Mouse (Mus musculus): ENCODE data around the gene Panx1. TPM values are rescaled to one million over a fixed set of nuclear protein-coding genes. Genes with fewer than 3 reads are reported as not detected.

Panx1 gene
- polyA plus RNA-seq, 1 experiment from 2014 or later, result 132 TPM

DNA sequence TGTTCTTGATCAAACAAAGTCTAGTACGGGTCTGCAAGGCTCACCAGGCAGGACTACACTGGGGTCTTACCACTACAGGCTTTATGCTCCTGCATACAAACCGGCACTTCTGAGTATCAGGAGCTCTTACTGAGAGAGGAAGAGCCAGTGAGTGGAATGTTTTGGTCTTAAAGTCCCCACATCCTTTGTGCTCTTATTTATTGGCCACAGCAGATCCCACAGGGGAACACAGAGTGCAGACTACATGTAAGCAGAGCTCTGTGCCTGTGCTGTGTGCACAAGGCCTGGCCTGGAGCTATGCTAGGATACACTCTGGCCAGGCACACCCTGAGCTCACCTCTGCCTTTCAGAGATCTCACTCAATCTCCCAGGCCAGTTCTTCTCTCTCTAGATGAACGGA lies 62.1 kb downstream of the Panx1 start:
- no peak for ATAC-seq (ENCODE audit: low FRiP score, low read depth)
- Histone ChIP-seq H3K9me3 (no peaks in the 10 kb centered on the region), H3K36me3 (no peaks in the 10 kb centered on the region), H3K4me2 (replicated peaks) (no peak overlapping the region), H3K27ac (no peak overlapping the region), H3K9ac (no peak overlapping the region), H3K4me3 (no peak overlapping the region), H3K27me3 (replicated peaks) (no peaks in the 10 kb centered on the region), H3K4me1 (no peaks in the 10 kb centered on the region)
- 74% methylated on average over 3 of the region's 3 CpGs for WGBS

DNA sequence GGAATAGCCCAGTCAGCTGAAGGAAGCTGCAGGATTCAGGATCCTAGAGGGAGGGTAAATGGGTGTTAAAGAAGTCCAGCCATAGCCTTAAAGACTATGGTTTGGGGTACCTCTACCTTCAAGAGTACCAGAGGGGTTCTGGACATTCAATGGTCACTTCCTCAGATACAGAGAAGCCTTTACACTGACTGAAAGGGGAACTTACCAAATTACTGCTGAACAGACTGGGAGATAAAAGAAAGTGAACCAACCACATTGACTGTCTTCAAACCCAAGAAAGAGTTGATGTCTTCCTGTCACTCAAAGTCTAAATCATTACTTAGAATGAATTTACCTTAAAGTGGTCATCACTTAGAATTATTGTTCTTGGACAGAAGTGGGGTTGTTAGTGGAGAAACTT lies 62.6 kb downstream of the Panx1 start:
- no peaks in the 10 kb centered on the region for H3K36me3 ChIP-seq
- H3K4me3 ChIP-seq, result no peak overlapping the region
- H3K4me2 ChIP-seq (replicated peaks), result no peak overlapping the region
- no peaks in the 10 kb centered on the region for H3K27me3 ChIP-seq (replicated peaks)
- no peaks in the 10 kb centered on the region for H3K4me1 ChIP-seq
- H3K27ac ChIP-seq, result no peak overlapping the region
- H3K9me3 ChIP-seq, result no peaks in the 10 kb centered on the region
- no peak overlapping the region for H3K9ac ChIP-seq
- no peak for ATAC-seq (ENCODE audit: low FRiP score, low read depth)

DNA sequence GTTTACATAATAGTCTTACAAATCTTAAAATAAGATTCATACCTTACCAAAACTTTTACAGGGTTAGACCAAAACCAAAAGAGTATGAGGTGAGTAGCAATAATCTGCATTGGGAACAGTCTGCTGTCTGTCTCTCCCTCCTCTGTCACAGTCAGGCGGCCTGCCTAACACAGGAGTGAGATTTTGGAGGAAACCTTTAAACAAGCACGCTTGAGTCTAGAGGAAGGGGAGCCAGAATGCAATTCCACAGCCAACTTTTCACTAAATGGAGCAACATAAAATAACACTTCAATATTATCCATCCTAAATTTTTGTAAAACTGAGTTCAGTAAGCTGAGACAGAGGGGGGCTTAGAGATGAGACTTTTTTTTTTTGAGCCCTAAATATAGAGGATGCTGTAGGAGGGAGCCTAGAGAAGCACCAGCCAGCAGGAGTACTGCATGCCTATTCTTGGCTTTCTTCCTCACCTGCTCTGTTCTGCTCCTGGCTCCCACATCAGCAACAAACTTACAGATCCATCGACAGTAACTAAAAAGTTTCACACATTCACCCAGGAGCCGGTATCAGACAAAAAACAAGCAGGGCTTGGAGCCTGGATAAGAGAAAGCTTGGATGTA lies 63.6 kb downstream of the Panx1 start:
- H3K9ac ChIP-seq, result no peak overlapping the region
- H3K4me3 ChIP-seq, result no peak overlapping the region
- no peak overlapping the region for H3K4me2 ChIP-seq (replicated peaks)
- no peaks in the 10 kb centered on the region for H3K4me1 ChIP-seq
- no peak overlapping the region for H3K27ac ChIP-seq
- ATAC-seq (ENCODE audit: low FRiP score, low read depth), result no peak
- H3K27me3 ChIP-seq (replicated peaks), result no peaks in the 10 kb centered on the region
- WGBS, result 89% methylated on average over 4 of the region's 4 CpGs
- no peaks in the 10 kb centered on the region for H3K36me3 ChIP-seq
- H3K9me3 ChIP-seq, result no peaks in the 10 kb centered on the region

DNA sequence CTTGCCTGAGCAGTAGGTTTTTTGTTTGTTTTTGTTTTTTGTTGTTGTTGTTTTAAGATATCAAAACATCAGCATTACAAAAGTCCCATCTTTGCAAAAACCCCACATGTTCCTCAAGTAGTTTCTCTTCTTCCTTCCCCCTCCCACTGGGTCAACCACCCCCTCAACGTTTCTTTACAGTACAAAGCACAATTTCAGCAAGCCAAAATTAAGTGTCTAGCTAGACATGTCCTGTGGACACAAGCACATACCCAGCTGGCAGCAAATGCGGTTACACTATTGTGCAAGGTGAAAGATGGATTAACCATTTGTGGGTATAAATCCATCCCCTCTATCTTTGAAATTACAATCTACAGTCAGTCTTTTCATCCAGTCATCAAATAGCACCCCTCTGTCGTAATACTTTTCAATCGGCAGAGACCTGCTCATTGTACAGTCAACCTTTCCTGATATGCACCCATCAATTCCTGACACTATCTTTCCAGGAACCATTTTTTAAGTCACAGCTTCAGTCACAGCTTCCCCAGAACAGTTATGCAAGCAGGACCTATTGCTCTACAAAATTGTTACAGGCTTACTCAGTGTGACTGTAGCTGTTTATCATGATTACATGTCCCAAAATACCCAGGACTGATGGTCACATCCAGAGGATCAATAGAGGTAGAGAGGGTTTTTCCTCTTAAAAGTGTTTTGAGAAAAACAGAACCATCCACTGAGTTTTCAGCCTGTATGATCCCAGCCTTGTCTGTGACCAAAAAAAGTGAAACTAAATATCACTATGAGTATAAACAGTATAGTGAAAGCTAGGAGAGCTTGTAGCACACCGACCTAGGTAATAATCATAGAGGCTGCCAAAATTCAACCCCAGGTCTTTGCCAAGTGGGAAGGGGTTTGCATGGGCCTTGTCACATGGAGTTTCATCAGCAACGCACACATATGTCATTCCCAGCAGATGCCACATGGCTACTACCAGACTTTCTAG lies 70.7 kb downstream of the Panx1 start:
- ATAC-seq (ENCODE audit: low FRiP score, low read depth), result no peak
- 83% methylated on average over 6 of the region's 6 CpGs for WGBS
- H3K36me3 ChIP-seq, result no peaks in the 10 kb centered on the region
- no peak overlapping the region for H3K4me2 ChIP-seq (replicated peaks)
- H3K9me3 ChIP-seq, result no peaks in the 10 kb centered on the region
- no peak overlapping the region for H3K4me3 ChIP-seq
- no peaks in the 10 kb centered on the region for H3K4me1 ChIP-seq
- no peaks in the 10 kb centered on the region for H3K27me3 ChIP-seq (replicated peaks)
- no peak overlapping the region for H3K9ac ChIP-seq
- H3K27ac ChIP-seq, result no peak overlapping the region

DNA sequence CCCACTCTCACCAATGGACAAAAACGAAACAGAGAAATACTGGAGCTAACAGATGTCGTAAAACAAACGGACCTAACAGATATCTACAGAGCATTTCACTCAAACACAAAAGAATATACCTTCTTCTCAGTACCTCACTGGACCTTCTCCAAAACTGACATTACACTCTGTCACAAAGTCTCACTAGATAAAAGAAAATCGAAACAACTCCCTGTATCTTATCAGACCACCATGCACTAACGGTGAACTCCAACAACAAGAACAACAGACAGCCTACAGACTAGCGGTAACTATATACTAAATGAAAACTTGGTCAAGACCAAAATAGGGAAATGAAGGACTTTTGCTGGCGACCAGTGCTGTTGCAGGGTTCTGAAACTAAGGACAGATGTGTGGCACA lies 71.5 kb downstream of the Panx1 start:
- Histone ChIP-seq H3K9me3 (no peaks in the 10 kb centered on the region), H3K27me3 (replicated peaks) (no peaks in the 10 kb centered on the region), H3K4me2 (replicated peaks) (no peak overlapping the region), H3K27ac (no peak overlapping the region), H3K4me1 (no peaks in the 10 kb centered on the region), H3K36me3 (no peaks in the 10 kb centered on the region), H3K9ac (no peak overlapping the region), H3K4me3 (no peak overlapping the region)
- WGBS, result 88% methylated on average over 7 of the region's 7 CpGs
- no peak for ATAC-seq (ENCODE audit: low FRiP score, low read depth)

DNA sequence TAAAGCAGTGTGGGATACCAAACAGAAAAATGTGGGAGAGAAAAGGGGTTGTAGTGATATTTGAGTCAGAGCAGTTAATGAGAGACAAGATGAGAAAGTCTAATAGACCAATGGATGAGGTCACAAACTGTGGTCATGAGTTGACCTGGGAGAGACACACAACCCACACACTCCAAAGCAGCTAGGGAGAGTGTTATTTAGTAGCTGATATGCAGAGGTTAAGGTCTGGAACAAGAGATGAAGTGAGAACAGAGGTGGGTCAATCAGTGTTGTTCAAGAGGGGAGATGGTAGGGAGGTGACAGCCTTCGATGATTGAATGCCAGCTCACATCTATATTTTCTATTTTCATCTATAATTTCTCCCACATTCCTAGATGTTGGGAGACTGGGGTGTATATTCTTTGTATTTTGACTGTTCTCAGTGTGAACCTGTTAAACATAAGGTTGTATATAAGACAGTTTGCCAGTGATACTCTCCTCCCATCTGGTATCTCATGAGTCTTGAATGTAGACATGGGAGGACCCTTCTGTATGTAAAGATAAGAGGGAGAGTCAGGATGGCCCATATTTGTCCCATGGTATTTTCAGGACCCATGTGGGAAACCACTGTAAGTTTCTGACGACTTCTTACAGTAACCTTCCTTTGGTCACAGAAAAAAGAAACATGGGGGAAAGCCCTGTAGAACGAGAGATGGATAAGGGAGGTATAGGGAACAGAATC lies 74.3 kb downstream of the Panx1 start:
- H3K36me3 ChIP-seq, result no peaks in the 10 kb centered on the region
- no peaks in the 10 kb centered on the region for H3K4me1 ChIP-seq
- H3K27ac ChIP-seq, result no peak overlapping the region
- ATAC-seq (ENCODE audit: low FRiP score, low read depth), result no peak
- H3K4me3 ChIP-seq, result no peak overlapping the region
- 79% methylated on average over 3 of the region's 3 CpGs for WGBS
- H3K4me2 ChIP-seq (replicated peaks), result no peak overlapping the region
- no peaks in the 10 kb centered on the region for H3K27me3 ChIP-seq (replicated peaks)
- no peaks in the 10 kb centered on the region for H3K9me3 ChIP-seq
- no peak overlapping the region for H3K9ac ChIP-seq

DNA sequence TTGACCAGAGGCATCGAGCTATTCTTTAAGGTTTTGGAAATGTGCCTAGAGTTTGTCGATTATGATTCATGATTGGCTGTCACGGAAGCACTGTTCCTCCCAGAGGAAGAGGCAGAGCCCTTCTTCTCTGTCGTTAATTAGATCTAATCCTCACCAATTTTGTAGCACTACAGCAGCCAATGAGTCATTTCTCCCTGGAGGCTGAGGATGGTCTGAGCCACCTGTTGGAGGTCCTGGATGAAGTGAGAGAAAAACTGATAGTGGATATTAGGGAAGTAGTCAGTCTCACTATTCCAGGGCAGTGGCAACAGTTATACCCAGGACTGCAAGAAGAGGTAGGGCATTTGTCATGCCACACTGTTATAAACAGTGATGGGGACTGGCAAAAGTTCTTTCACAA lies 75.1 kb downstream of the Panx1 start:
- Histone ChIP-seq H3K4me3 (no peak overlapping the region), H3K27me3 (replicated peaks) (no peaks in the 10 kb centered on the region), H3K27ac (no peak overlapping the region), H3K36me3 (no peaks in the 10 kb centered on the region), H3K9ac (no peak overlapping the region), H3K4me1 (no peaks in the 10 kb centered on the region), H3K9me3 (no peaks in the 10 kb centered on the region), H3K4me2 (replicated peaks) (no peak overlapping the region)
- 88% methylated on average over 4 of the region's 4 CpGs for WGBS
- no peak for ATAC-seq (ENCODE audit: low FRiP score, low read depth)

DNA sequence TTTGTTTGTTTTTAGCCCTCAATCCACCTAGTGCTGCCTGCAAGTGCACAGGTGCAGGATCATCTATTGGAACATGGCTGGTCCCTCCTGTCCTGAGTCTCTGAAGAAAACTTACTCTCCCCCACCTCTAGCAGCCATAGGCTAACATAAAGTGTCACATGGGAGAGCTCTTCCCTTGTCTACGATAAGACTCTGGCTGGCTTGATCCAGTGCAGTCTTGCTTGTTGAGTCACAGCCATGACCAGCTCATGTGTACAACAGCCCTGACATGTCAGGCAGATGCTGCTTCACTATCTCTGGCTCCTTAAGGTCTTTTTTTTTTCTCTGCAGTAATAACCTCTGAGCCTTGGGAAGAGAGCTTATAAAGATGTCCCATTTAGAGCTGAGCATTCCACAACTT lies 77.7 kb downstream of the Panx1 start:
- ATAC-seq (ENCODE audit: low FRiP score, low read depth), result no peak
- H3K36me3 ChIP-seq, result no peaks in the 10 kb centered on the region
- H3K9me3 ChIP-seq, result no peaks in the 10 kb centered on the region
- H3K4me3 ChIP-seq, result no peak overlapping the region
- H3K27ac ChIP-seq, result no peak overlapping the region
- H3K4me1 ChIP-seq, result no peaks in the 10 kb centered on the region
- no peak overlapping the region for H3K9ac ChIP-seq
- no peaks in the 10 kb centered on the region for H3K27me3 ChIP-seq (replicated peaks)
- WGBS, result 93% methylated on average over 1 of the region's 1 CpGs
- no peak overlapping the region for H3K4me2 ChIP-seq (replicated peaks)

DNA sequence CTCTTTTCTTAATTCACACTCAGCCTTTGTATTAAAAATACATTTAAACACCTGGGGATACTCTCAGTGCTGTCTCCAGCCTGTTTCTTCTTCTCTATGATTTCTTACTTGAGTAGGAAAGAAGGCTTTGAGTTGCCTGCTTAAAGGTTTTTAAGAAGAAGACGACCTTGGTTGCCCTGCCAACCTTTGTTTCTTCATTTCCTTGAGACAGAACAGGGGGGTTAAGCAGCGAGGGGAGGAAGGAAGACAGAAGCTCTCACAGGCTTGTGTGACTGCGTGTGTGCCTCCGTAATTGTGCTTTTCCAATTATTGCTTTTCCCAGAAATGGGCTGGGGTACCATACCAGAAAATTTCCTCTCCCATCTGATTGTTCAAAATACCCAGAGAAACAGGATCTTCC lies 78.5 kb downstream of the Panx1 start:
- no peaks in the 10 kb centered on the region for H3K36me3 ChIP-seq
- no peak overlapping the region for H3K4me2 ChIP-seq (replicated peaks)
- ATAC-seq (ENCODE audit: low FRiP score, low read depth), result no peak
- H3K27me3 ChIP-seq (replicated peaks), result no peaks in the 10 kb centered on the region
- no peak overlapping the region for H3K27ac ChIP-seq
- no peak overlapping the region for H3K4me3 ChIP-seq
- WGBS, result 64% methylated on average over 4 of the region's 4 CpGs
- no peaks in the 10 kb centered on the region for H3K4me1 ChIP-seq
- no peak overlapping the region for H3K9ac ChIP-seq
- H3K9me3 ChIP-seq, result no peaks in the 10 kb centered on the region

DNA sequence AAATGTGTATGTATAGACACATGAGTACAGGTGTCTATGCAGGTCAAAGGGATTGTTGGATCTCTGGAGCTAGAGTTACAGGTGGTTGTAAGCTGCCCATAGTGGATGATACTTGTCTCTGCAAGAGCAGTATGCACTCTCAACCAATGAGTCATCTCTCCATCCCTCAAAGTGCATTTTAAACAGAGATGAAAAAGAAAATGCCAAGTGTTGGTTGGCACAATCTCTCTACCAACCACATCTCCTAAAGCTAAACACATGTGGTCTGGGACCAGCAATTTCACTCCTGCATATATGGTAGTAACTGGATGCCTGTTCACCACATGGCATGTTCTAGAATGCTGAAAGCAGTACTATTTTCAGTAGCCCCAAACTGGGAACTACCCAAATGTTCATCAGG lies 79.9 kb downstream of the Panx1 start:
- Histone ChIP-seq H3K27me3 (replicated peaks) (no peaks in the 10 kb centered on the region), H3K9ac (no peak overlapping the region), H3K36me3 (no peaks in the 10 kb centered on the region), H3K4me3 (no peak overlapping the region), H3K4me2 (replicated peaks) (no peak overlapping the region), H3K4me1 (no peaks in the 10 kb centered on the region), H3K9me3 (no peaks in the 10 kb centered on the region), H3K27ac (no peak overlapping the region)
- ATAC-seq (ENCODE audit: low FRiP score, low read depth), result no peak

DNA sequence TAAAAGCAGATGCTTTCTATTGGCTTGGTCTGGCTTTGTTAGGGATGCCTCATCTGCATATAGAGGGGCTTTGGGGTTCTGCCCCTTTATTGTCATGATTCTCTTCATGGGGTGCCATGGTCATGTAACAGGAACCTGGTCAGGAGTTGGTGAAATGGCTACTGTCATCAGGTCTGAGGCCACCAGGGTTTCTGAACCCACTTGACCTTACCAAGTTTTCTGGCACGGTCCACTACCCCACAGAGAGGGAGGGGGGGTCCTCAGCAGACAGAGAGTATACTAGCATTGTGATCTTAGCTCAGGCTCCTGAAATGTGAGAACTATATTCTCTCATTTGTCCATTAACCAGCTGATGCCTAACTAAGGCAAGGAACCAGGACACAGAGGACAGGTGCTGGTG lies 82.5 kb downstream of the Panx1 start:
- Histone ChIP-seq H3K4me2 (replicated peaks) (no peak overlapping the region), H3K9me3 (no peaks in the 10 kb centered on the region), H3K4me3 (no peak overlapping the region), H3K36me3 (no peaks in the 10 kb centered on the region), H3K27ac (no peak overlapping the region), H3K9ac (no peak overlapping the region), H3K4me1 (no peaks in the 10 kb centered on the region), H3K27me3 (replicated peaks) (no peaks in the 10 kb centered on the region)
- no peak for ATAC-seq (ENCODE audit: low FRiP score, low read depth)
- 75% methylated on average over 1 of the region's 1 CpGs for WGBS

DNA sequence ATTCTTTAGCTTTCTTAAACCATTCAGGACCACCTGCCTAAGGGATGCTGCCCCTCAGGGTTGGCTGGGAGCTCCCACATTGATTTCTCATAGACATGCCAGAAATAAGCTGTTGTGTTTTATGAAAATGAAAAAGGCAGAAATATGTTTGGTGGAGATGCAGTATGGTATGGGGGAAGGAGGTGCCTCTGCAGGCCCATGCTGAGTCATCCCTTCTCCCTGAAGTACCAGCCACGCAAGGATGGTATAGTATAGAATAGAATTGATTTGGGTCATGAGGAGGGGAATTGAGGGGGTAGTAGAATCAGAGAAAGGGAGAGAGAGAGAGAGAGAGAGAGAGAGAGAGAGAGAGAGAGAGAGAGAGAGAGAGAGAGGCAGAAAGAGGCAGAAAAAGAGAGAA lies 90.6 kb downstream of the Panx1 start:
- H3K4me1 ChIP-seq, result no peaks in the 10 kb centered on the region; the same call in 1 of the 2 replicates
- no peak for ATAC-seq (ENCODE audit: low FRiP score, low read depth)
- 87% methylated on average over 1 of the region's 1 CpGs for WGBS
- no peak overlapping the region for H3K27ac ChIP-seq
- no peaks in the 10 kb centered on the region for H3K36me3 ChIP-seq
- H3K4me3 ChIP-seq, result no peak overlapping the region
- 0 out of 2 replicates have a peak, but pooled peaks cover 4% of the 10 kb centered on the region for H3K9me3 ChIP-seq
- H3K27me3 ChIP-seq (replicated peaks), result no peaks in the 10 kb centered on the region
- H3K4me2 ChIP-seq (replicated peaks), result no peak overlapping the region
- no peak overlapping the region for H3K9ac ChIP-seq

Data from neural tube, embryonic 12.5 days (tissue).